Mouse (Mus musculus): Measurements from ENCODE around the gene Fv1. TPM values are rescaled to one million over a fixed set of nuclear protein-coding genes. Genes with fewer than 3 reads are reported as not detected.
A peak's percentile ranks its signal among the peaks of the same experiment; 100 is the strongest.

The Fv1 gene
- total RNA-seq, 1 experiment = 1.6 TPM

DNA sequence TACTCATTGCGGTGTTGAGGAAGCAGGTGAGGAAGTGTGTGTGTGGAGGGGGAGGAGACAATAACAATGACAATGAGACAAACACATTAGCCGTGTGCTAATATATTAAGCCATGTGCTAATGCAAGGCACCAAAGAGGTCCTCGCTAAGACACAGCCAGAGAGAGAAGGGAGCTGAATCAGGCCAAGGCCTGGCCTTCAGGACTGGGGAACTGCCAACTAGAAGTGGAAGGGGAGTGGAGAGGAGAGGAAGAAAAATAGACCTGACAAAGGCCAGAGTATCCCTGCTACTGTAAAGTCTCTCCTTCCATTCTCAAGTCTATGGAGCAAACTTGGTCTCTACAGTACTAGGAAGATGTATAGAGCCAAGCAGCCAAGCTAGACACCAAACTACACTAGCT is 34.8 kb downstream of the Fv1 start:
- H3K9me3 ChIP-seq (ENCODE audit: control insufficient read depth, insufficient read depth, low read depth, low read length) = no peaks in the 10 kb centered on the region
- H3K36me3 ChIP-seq (ENCODE audit: control insufficient read depth, insufficient read depth, low read length, poor library complexity, severe bottlenecking) = peaks cover under 1% of the 10 kb centered on the region; the same call in 1 of the 2 replicates
- DNase-seq (ENCODE audit: low read depth, low spot score) = no peak
- H3K27ac ChIP-seq (ENCODE audit: insufficient read depth, low read depth, low read length, poor library complexity, severe bottlenecking) = no peak overlapping the region
- TF ChIP-seq CHD2 (IDR thresholded peaks at IDR 0.05; ENCODE audit: low read depth, low read length) = no peak
- TF ChIP-seq ZNF384 (IDR thresholded peaks at IDR 0.05; ENCODE audit: low read depth, low read length) = no peak
- no peak for TF ChIP-seq MAFK (IDR thresholded peaks at IDR 0.05; ENCODE audit: insufficient read depth, low read depth, low read length)
- no peak for TF ChIP-seq HCFC1 (IDR thresholded peaks at IDR 0.05; ENCODE audit: borderline replicate concordance, insufficient read depth, low read length)
- TF ChIP-seq ZC3H11A (IDR thresholded peaks at IDR 0.05; ENCODE audit: borderline replicate concordance, low read depth, low read length) = no peak
- H3K9ac ChIP-seq (ENCODE audit: insufficient read depth, low read depth, low read length, poor library complexity, severe bottlenecking) = no peak overlapping the region; the same call in 1 of the 2 replicates
- H3K4me1 ChIP-seq (ENCODE audit: control insufficient read depth in 2 of 2, insufficient read depth in 2 of 2, low read length in 2 of 2, poor library complexity in 1 of 2) = peaks cover 0 to 1% of the 10 kb centered on the region in 2 experiments; a peak in 1 of 4 replicates
- in situ Hi-C loops (cut with MboI; ENCODE audit: low sequenced_read_pairs in 2 of 2, unreplicated experiment in 2 of 2) = no loop called here
- peak overlapping the region; percentile 91 to 99 for H3K4me3 ChIP-seq (ENCODE audit: insufficient read depth in 1 of 2, low read depth in 1 of 2, low read length in 2 of 2, poor library complexity in 1 of 2, severe bottlenecking in 1 of 2)

DNA sequence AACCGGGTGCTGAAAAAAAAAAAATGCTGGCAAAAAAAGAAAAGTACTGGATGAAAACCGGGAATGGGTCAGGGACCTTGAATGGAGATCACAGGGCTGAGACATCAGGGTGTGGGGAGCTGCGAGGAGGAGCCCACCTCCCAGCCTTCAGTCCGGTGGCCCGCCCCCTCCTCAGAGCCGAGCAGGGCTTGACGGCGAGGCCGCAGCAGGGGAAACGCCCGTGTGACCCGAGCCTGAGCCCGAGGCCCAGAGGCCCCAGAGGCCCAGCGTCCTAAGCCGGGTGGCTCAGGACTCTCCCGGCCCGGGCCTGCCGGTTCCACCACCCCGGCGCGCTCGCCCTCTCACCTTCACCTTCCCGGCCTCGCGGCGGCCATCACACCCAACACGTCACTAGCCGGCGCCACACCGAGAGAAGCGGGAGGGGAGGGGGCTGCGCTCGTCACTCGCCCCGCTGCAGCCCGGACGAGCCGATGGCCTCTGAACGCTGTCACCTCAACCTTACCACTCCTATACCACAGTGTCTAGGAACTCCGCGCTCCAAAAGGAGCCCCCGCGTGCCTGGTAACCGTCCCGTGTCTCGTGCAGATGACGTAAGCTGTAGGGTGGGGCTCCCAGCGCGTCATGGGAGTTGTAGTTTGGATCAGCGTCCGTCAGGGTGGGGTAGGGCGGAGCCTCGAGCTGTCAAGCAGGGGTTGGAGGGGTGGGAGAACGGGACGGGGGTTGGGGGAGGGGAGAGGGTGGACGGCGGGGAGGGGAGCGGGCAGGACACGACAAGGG is 35.7 kb downstream of the Fv1 start, which contains the start of gene Mfn2:
Mfn2 (minus strand) TSS at position 392 of the 777 bp plus-strand sequence.
- H3K9me3 ChIP-seq (ENCODE audit: control insufficient read depth, insufficient read depth, low read depth, low read length) = no peaks in the 10 kb centered on the region
- H3K27ac ChIP-seq (ENCODE audit: insufficient read depth, low read depth, low read length, poor library complexity, severe bottlenecking) = peak within 1 kb of the TSS; percentile 93; the same call in 1 of the 2 replicates
- H3K9ac ChIP-seq (ENCODE audit: insufficient read depth, low read depth, low read length, poor library complexity, severe bottlenecking) = peak within 1 kb of the TSS; percentile 99
- H3K36me3 ChIP-seq (ENCODE audit: control insufficient read depth, insufficient read depth, low read length, poor library complexity, severe bottlenecking) = no peaks in the 10 kb centered on the region
- H3K4me1 ChIP-seq (ENCODE audit: control insufficient read depth in 2 of 2, insufficient read depth in 2 of 2, low read length in 2 of 2, poor library complexity in 1 of 2) = peaks cover 0 to 1% of the 10 kb centered on the region in 2 experiments; a peak in 1 of 4 replicates
- TF ChIP-seq HCFC1 (IDR thresholded peaks at IDR 0.05; ENCODE audit: borderline replicate concordance, insufficient read depth, low read length) = peak; percentile 95
- no peak for TF ChIP-seq ZC3H11A (IDR thresholded peaks at IDR 0.05; ENCODE audit: borderline replicate concordance, low read depth, low read length)
- TF ChIP-seq ZNF384 (IDR thresholded peaks at IDR 0.05; ENCODE audit: low read depth, low read length) = no peak
- H3K4me3 ChIP-seq (ENCODE audit: insufficient read depth in 1 of 2, low read depth in 1 of 2, low read length in 2 of 2, poor library complexity in 1 of 2, severe bottlenecking in 1 of 2) = peak within 1 kb of the TSS; percentile 91 to 99
- peak; percentile 78 for DNase-seq (ENCODE audit: low read depth, low spot score)
- in situ Hi-C loops (cut with MboI; ENCODE audit: low sequenced_read_pairs in 2 of 2, unreplicated experiment in 2 of 2) = no loop called here

DNA sequence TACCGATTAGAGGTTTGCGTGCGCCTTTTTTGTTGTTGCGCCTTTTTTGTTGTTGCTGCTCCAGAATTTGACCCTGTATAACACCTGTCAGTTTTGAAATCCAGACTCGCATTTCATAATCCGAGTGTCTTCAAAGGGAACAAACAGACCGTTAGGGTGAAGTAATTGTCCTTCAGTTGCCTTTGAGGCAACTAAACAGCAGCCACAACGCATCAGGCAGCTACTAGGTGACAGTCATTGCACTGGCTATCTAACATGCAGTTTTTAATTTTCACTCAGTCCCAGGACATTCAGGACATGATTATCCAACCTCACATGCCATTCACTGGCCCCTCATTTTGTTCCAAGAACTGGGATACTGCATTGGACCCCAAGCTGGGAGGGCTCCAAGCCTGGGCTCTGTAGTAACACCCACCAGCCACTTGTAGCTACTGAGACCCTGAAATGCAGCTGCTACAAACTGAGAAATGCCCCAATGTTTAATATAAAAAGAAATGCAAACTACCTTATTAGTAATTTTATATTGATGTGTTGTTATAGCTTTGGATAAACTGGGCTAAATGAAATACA is 36.4 kb downstream of the Fv1 start:
- Histone ChIP-seq H3K27ac (ENCODE audit: insufficient read depth, low read depth, low read length, poor library complexity, severe bottlenecking) (no peak overlapping the region), H3K4me1 (ENCODE audit: control insufficient read depth in 2 of 2, insufficient read depth in 2 of 2, low read length in 2 of 2, poor library complexity in 1 of 2) (peaks cover 0 to 1% of the 10 kb centered on the region in 2 experiments; a peak in 1 of 4 replicates), H3K4me3 (ENCODE audit: insufficient read depth in 1 of 2, low read depth in 1 of 2, low read length in 2 of 2, poor library complexity in 1 of 2, severe bottlenecking in 1 of 2) (peak overlapping the region; percentile 91 to 99; a peak in 2 of 4 replicates), H3K9me3 (ENCODE audit: control insufficient read depth, insufficient read depth, low read depth, low read length) (no peaks in the 10 kb centered on the region), H3K36me3 (ENCODE audit: control insufficient read depth, insufficient read depth, low read length, poor library complexity, severe bottlenecking) (no peaks in the 10 kb centered on the region), H3K9ac (ENCODE audit: insufficient read depth, low read depth, low read length, poor library complexity, severe bottlenecking) (no peak overlapping the region)
- no peak for DNase-seq (ENCODE audit: low read depth, low spot score)
- in situ Hi-C loops (cut with MboI; ENCODE audit: low sequenced_read_pairs in 2 of 2, unreplicated experiment in 2 of 2) = no loop called here
- TF ChIP-seq HCFC1 (IDR thresholded peaks at IDR 0.05; ENCODE audit: borderline replicate concordance, insufficient read depth, low read length) (no peak), ZC3H11A (IDR thresholded peaks at IDR 0.05; ENCODE audit: borderline replicate concordance, low read depth, low read length) (no peak), ZNF384 (IDR thresholded peaks at IDR 0.05; ENCODE audit: low read depth, low read length) (no peak), MAFK (IDR thresholded peaks at IDR 0.05; ENCODE audit: insufficient read depth, low read depth, low read length) (no peak), CHD2 (IDR thresholded peaks at IDR 0.05; ENCODE audit: low read depth, low read length) (no peak; the same call in 1 of the 2 replicates)

DNA sequence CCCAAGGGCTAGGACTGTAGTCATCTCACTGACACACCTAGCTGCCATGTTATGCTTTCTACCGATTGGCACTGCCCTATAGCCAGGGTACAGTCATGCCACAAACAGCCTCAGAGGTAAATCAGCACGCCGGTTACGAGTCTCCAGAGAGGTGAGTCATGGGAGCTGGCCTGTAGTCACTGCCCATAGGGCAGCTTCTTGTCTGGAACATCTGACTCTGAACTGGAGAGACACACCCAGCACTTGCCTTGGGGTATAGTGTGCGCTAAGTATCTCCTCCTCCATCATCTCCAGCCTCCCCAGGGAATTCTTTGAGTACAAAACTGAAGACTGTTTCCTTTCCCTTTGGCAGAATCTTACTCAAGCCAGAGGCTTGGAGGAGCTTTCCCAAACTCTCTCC is 37.5 kb downstream of the Fv1 start:
- in situ Hi-C loops (cut with MboI; ENCODE audit: low sequenced_read_pairs in 2 of 2, unreplicated experiment in 2 of 2) = no loop called here

More for the DNA sequence above, 37.5 kb downstream of the Fv1 start:
- no peak overlapping the region for H3K4me3 ChIP-seq (ENCODE audit: insufficient read depth in 1 of 2, low read depth in 1 of 2, low read length in 2 of 2, poor library complexity in 1 of 2, severe bottlenecking in 1 of 2)
- no peaks in the 10 kb centered on the region for H3K9me3 ChIP-seq (ENCODE audit: control insufficient read depth, insufficient read depth, low read depth, low read length)
- TF ChIP-seq ZC3H11A (IDR thresholded peaks at IDR 0.05; ENCODE audit: borderline replicate concordance, low read depth, low read length) (no peak), ZNF384 (IDR thresholded peaks at IDR 0.05; ENCODE audit: low read depth, low read length) (no peak), CHD2 (IDR thresholded peaks at IDR 0.05; ENCODE audit: low read depth, low read length) (no peak), HCFC1 (IDR thresholded peaks at IDR 0.05; ENCODE audit: borderline replicate concordance, insufficient read depth, low read length) (no peak)
- H3K36me3 ChIP-seq (ENCODE audit: control insufficient read depth, insufficient read depth, low read length, poor library complexity, severe bottlenecking) = no peaks in the 10 kb centered on the region; the same call in 1 of the 2 replicates
- no peak for DNase-seq (ENCODE audit: low read depth, low spot score)
- H3K4me1 ChIP-seq (ENCODE audit: control insufficient read depth in 2 of 2, insufficient read depth in 2 of 2, low read length in 2 of 2, poor library complexity in 1 of 2) = peaks cover 0 to 1% of the 10 kb centered on the region in 2 experiments; a peak in 1 of 4 replicates
- H3K9ac ChIP-seq (ENCODE audit: insufficient read depth, low read depth, low read length, poor library complexity, severe bottlenecking) = no peak overlapping the region
- no peak overlapping the region for H3K27ac ChIP-seq (ENCODE audit: insufficient read depth, low read depth, low read length, poor library complexity, severe bottlenecking)
